Mouse (Mus musculus) limb, embryonic 15.5 days (tissue): Measurements from ENCODE around the gene Olfr986. TPM values are rescaled to one million over a fixed set of nuclear protein-coding genes. Genes with fewer than 3 reads are reported as not detected.

Experiments
- polyA plus RNA-seq: library from polyadenylated mRNA; unstranded; fragments of >200 nt; fragmentation: Nextera tagmentation; extraction: Ambion mirVana; gene quantifications from 2 replicates; pipeline ENCODE4 v1.2.1, GENCODE M21; 2015

Olfr986 gene
- polyA plus RNA-seq, 1 experiment from 2014 or later = not detected

Other genes starting within 250 kb of the Olfr986 start
- not detected in 2 replicates for gene Olfr974, start 243.4 kb upstream of the Olfr986 start, polyA plus RNA-seq
- not detected in 2 replicates for gene Olfr975, start 228.9 kb upstream of the Olfr986 start, polyA plus RNA-seq
- not detected in 2 replicates for gene Olfr976, start 219.8 kb upstream of the Olfr986 start, polyA plus RNA-seq
- not detected in 2 replicates for gene Olfr978, start 188.8 kb upstream of the Olfr986 start, polyA plus RNA-seq
- not detected in 2 replicates for gene Olfr979, start 177.5 kb upstream of the Olfr986 start, polyA plus RNA-seq
- gene Olfr980, start 171.3 kb upstream of the Olfr986 start, polyA plus RNA-seq = not detected in 2 replicates
- gene Olfr981, start 159.5 kb upstream of the Olfr986 start, polyA plus RNA-seq = not detected in 2 replicates
- gene Olfr982, start 107.1 kb upstream of the Olfr986 start, polyA plus RNA-seq = not detected in 2 replicates
- gene Olfr983, start 87.3 kb upstream of the Olfr986 start, polyA plus RNA-seq = not detected in 2 replicates
- not detected in 2 replicates for gene Olfr984, start 66.7 kb upstream of the Olfr986 start, polyA plus RNA-seq
- not detected in 2 replicates for gene Olfr985, start 50.7 kb upstream of the Olfr986 start, polyA plus RNA-seq
- gene Tmem225, start 32.8 kb upstream of the Olfr986 start, polyA plus RNA-seq = not detected in 2 replicates
- 4.7 and 4.9 TPM in 2 replicates for gene Zfp202, start 11.4 kb downstream of the Olfr986 start, polyA plus RNA-seq
- gene Scn3b, start 88.3 kb downstream of the Olfr986 start, polyA plus RNA-seq = 11.0 and 30.2 TPM in 2 replicates